Mouse (Mus musculus) left cerebral cortex, postnatal 4 days (tissue): ENCODE measurements around the gene Txndc5. TPM values are rescaled to one million over a fixed set of nuclear protein-coding genes. Genes with fewer than 3 reads are reported as not detected.

Experiments used
- DNase-seq: peaks from one replicate; pipeline ENCODE4 v3.0.0-alpha.2; 2022
- intact Hi-C: fragments of 180-260 bp; cut with DNase I; formaldehyde crosslinking; loops from one replicate; pipeline ENCODE4 v1.15.1; 2025
- total RNA-seq, 2 experiments: library from RNA; stranded (reverse); gene quantifications; 2 replicates each; pipeline ENCODE4 v1.2.3; 2021

The Txndc5 gene
- 10 to 100 TPM; 45.6 to 45.8 TPM for total RNA-seq

- DNase-seq, result no peak
- intact Hi-C loops, result no loop called here
Observed at GRCm38 (mm10) chr13:38528687-38529294, at the start of gene Txndc5. Gene Txndc5 (minus strand): TSS chr13:38528824.

GRCm38 (mm10) chr13:38574668-38575067 lies 46.0 kb upstream of the Txndc5 start:
- intact Hi-C loops, result no loop called here
- no peak for DNase-seq

GRCm38 (mm10) chr13:38573281-38573680 lies 44.7 kb upstream of the Txndc5 start:
- DNase-seq, result no peak
- intact Hi-C loops, result no loop called here

DNA sequence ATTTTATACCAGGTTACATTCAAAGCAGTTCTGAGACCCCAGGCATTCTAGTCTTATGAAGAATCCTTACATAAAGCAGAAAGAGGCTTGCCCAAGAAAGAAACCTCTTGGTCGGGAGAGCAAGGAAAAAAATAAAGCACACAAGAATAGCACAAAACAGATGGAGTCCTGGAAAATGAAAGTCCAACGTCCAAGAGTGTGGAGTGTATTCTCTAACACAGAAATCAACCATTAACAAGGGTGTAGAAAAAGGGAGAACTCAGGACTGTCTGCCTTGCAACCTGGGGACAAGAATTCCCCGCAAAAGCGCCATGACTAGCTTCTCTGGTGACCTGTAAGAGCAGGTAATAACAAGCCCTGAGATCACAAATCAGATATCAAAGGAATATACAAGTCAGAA lies 36.6 kb upstream of the Txndc5 start:
- DNase-seq, result no peak
- intact Hi-C loops, result no loop called here

GRCm38 (mm10) chr13:38554611-38555010 lies 26.0 kb upstream of the Txndc5 start:
- DNase-seq, result no peak
- intact Hi-C loops, result no loop called here

DNA sequence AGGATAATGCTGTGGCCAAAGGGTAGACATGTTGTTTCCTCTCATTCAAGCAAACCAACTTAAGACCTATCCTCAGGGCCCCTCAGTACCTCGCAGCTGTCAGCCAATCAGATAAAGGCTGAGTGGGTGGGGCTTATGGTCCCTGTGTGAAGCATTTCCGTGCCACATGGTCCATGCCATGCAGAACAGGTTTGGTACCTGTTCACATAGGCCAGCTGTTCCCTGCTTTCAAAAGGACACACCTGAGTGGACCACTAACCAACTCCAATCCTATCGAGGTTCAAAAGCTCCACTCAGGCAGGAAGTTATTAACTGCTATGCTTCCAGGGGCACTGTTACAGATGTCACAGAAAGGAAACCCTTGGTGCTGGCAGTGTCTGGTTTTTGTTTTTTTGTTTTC lies 25.6 kb upstream of the Txndc5 start:
- intact Hi-C loops, result no loop called here
- DNase-seq, result no peak

- intact Hi-C loops, result no loop called here
- no peak for DNase-seq
Observed at GRCm38 (mm10) chr13:38548681-38549080, 20.1 kb upstream of the Txndc5 start.

DNA sequence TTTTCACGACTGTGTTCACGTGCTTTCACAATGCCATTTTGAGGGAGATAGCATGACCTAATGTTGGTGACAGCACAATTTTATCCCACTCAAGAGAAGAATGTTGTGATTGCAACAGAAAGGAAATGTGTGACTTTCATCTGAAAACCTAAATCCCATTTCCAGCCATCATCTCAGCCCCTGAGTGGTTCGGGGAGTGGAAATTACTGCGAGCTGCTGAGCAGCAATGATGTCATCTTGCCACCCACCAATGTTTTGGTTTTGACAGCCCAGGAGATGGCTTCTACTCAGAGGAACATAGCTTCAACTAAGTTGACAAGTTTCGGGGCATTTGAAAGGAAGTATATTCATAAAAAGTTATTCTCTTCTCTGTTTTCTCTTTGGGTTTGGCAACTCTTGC lies 19.1 kb upstream of the Txndc5 start:
- intact Hi-C loops, result no loop called here
- no peak for DNase-seq

GRCm38 (mm10) chr13:38546754-38547153 lies 18.1 kb upstream of the Txndc5 start:
- intact Hi-C loops, result no loop called here
- DNase-seq, result no peak

- intact Hi-C loops, result no loop called here
- DNase-seq, result no peak
Observed at GRCm38 (mm10) chr13:38545460-38545859, 16.8 kb upstream of the Txndc5 start.

GRCm38 (mm10) chr13:38544769-38545445 lies 16.3 kb upstream of the Txndc5 start:
- intact Hi-C loops, result no loop called here
- no peak for DNase-seq

DNA sequence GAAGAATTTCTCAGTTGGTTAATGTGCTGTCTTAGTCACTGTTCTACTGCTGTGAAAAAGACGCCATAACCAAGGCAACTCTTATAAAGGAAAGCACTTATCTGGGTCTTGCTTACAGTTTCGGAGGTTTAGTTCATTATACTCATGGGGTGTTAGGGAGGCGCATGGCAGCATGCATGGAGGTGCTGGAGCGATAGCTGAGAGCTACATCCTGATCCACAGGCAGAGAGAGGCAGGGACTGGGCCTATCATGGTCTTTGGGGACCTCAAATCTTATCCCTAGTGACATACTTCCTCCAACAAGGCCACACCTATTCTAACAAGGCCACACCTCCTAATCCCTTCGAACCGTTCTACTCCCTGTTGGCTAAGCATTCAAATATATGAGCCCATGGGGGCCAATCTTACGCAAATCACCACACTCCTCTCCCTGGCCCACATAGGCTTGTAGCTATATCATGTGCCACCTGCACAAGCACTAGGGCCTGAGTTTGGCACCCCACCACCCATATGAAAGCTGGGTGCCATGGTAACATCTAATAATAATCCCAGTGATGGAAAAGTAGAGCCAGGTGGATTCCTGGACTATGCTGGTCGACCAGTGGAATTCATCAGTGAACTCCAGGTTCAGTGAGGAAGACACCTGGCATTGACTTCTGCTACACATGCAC lies 15.0 kb upstream of the Txndc5 start:
- no peak for DNase-seq
- intact Hi-C loops, result no loop called here

- intact Hi-C loops, result no loop called here
- DNase-seq, result no peak
Observed at GRCm38 (mm10) chr13:38539192-38539900, 10.7 kb upstream of the Txndc5 start.

- DNase-seq, result no peak
- intact Hi-C loops, result no loop called here
Observed at GRCm38 (mm10) chr13:38537521-38537920, 8.9 kb upstream of the Txndc5 start.

DNA sequence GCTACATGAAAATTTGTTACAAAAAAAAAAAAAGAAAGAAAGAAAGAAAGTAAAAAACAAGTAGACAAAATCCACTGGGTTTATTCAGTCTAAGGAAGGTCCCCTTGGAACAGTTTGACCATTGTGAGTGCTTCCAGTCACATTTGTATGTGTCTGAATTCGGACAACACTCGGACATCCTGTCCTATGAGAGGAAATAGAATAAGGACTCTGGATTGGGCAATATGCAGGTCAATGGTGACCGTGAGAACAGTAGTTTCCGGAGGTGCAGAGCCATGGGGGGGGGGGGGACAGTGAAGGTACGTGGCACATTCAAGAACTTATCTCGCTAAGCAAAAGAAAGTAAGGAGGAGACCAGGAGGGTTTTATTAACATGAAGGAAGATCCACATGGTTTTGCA lies 6.1 kb upstream of the Txndc5 start:
- intact Hi-C loops, result no loop called here
- DNase-seq, result no peak

- intact Hi-C loops, result no loop called here
- no peak for DNase-seq
Observed at GRCm38 (mm10) chr13:38534016-38534415, 5.4 kb upstream of the Txndc5 start.

DNA sequence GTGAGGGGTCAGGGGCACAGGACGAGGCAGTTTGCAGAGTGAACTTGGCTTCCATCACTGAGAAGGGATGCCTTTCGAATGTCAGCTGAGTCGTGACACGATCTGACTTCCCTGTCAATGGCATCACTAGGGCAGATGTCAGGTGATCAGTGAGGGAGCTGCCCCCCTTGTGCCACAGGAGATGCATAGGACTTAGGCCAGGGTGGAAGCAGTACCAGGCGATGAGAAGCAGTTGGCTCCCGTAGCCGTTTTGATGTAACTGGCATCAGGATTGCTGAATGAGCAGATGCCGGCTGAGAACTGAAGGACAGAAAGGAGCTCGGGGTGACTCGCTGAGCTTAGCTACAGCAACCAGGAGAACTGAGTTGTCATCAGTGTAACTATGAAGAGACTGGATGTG lies 4.8 kb upstream of the Txndc5 start:
- no peak for DNase-seq
- intact Hi-C loops, result no loop called here

GRCm38 (mm10) chr13:38531498-38531897 lies 2.9 kb upstream of the Txndc5 start:
- no peak for DNase-seq
- intact Hi-C loops, result no loop called here

GRCm38 (mm10) chr13:38529576-38529975 lies 952 bp upstream of the Txndc5 start:
- DNase-seq, result no peak
- intact Hi-C loops, result no loop called here

GRCm38 (mm10) chr13:38527797-38528650 lies 600 bp downstream of the Txndc5 start:
- DNase-seq, result peak; percentile 84
- intact Hi-C loops, result no loop called here
